Mouse (Mus musculus) lung, postnatal 0 days (tissue): ENCODE measurements around the gene Axin1.

Experiments
- CTCF ChIP-seq: IDR thresholded peaks from 2 replicates; pipeline ENCODE4 v1.5.1; 2016; ENCODE audit warnings: antibody characterized with exemption, mild to moderate bottlenecking
- EP300 ChIP-seq: IDR thresholded peaks from 2 replicates; pipeline ENCODE4 v1.6.1; 2016; ENCODE audit warnings: antibody characterized with exemption, mild to moderate bottlenecking, control low read depth

- TF ChIP-seq CTCF = no peak
- no peak for TF ChIP-seq EP300
Observed at GRCm38 (mm10) chr17:26123267-26123684, 15.2 kb upstream of the Axin1 start, which contains the start of gene Mrpl28.
